ENCODE assay signal across 18 mouse cellular contexts in the genomic region with DNA sequence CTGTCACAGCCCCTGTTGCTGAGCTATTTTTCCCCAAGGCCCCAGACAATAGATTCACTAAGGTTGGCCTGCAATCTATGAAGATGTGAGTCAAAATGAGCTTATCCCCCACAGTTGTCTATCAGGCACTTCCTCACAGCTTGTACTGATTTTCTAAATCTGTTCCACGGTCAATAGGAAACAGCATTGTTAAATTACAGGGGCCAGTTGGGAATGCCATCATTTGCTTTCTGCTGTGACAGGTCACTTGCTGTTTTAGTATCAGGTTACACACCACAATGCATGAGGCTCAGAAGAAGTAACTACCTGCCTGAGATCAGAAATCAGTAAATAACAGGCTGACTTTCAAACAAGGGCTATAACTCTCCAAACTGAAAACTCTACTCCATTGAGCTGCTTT.
DNase-seq lines count a peak whose midpoint lies in the region; ATAC-seq lines count a peak whose summit lies in the region.
"Had no signal": no experiment of that assay in that cellular context is flagged by ENCODE, and none has a peak within 500 bp of the region (broad histone marks: within the 10 kb centered on the region; RNA-seq: fewer than 3 reads in every experiment).

No protein-coding gene starts in this region.

- no peak overlapping the region for H3K4me2 ChIP-seq in embryonic facial prominence, embryonic 11.5 days (ENCODE audit: low read depth, low read length)
- H3K4me2 ChIP-seq: forebrain, embryonic 13.5 days; heart, embryonic 11.5 days; hindbrain, embryonic 15.5 days had no signal

- no peaks in the 10 kb centered on the region for H3K9me3 ChIP-seq in embryonic facial prominence, embryonic 11.5 days (replicated peaks; ENCODE audit: control insufficient read depth, low read length)
- H3K9me3 ChIP-seq: forebrain, embryonic 13.5 days; hindbrain, embryonic 15.5 days had no signal

- H3K9ac ChIP-seq in embryonic facial prominence, embryonic 11.5 days (replicated peaks; ENCODE audit: low read length), result no peak overlapping the region
- H3K9ac ChIP-seq: forebrain, embryonic 13.5 days; hindbrain, embryonic 15.5 days had no signal

- no peaks in the 10 kb centered on the region for H3K36me3 ChIP-seq in embryonic facial prominence, embryonic 11.5 days (replicated peaks; ENCODE audit: control insufficient read depth, insufficient read depth, low read depth, low read length)
- H3K36me3 ChIP-seq: hindbrain, embryonic 15.5 days had no signal

- 9% methylated on average over 1 of the region's 1 CpGs for WGBS in embryonic facial prominence, embryonic 11.5 days

- H3K4me1 ChIP-seq in embryonic facial prominence, embryonic 11.5 days (ENCODE audit: control insufficient read depth, insufficient read depth, low read length), result no peaks in the 10 kb centered on the region

- H3K4me3 ChIP-seq in embryonic facial prominence, embryonic 11.5 days (ENCODE audit: low read depth, low read length), result no peak overlapping the region
- H3K4me3 ChIP-seq: forebrain, embryonic 13.5 days; hindbrain, embryonic 15.5 days had no signal

- H3K27ac ChIP-seq in embryonic facial prominence, embryonic 11.5 days (replicated peaks; ENCODE audit: low read depth, low read length), result no peak overlapping the region
- H3K27ac ChIP-seq: forebrain, embryonic 13.5 days; hindbrain, embryonic 15.5 days had no signal

- no peak for ATAC-seq in embryonic facial prominence, embryonic 11.5 days (replicated peaks; ENCODE audit: insufficient number of reproducible peaks, low FRiP score, low TSS enrichment, low read depth)
- ATAC-seq: forebrain, embryonic 13.5 days; inflammation-experienced regulatory T-cells, adult 6 months; intestine, postnatal 0 days had no signal

- no peaks in the 10 kb centered on the region for H3K27me3 ChIP-seq in embryonic facial prominence, embryonic 11.5 days (ENCODE audit: control insufficient read depth, insufficient read depth, low read length)
- H3K27me3 ChIP-seq: forebrain, embryonic 13.5 days; hindbrain, embryonic 15.5 days had no signal

- DNase-seq in 3T3-L1 (ENCODE audit: low read depth, low spot score), result peak; percentile 14
- DNase-seq in embryo, embryonic 10.5 days (ENCODE audit: low spot score), result peak; percentile 58
- peak; percentile 45 for DNase-seq in embryonic facial prominence, embryonic 11.5 days (ENCODE audit: low spot score)
- DNase-seq in mesoderm, embryonic 11.5 days (ENCODE audit: low read depth, low spot score), result peak; percentile 53
- no peak for DNase-seq in left cerebral cortex, adult 8-10 months (ENCODE audit: low spot score in 2 of 2)
- no peak for DNase-seq in cerebellum, postnatal 14 days
- DNase-seq: adrenal gland, adult 8-10 months; cerebellum, adult 11 months; cerebellum, adult 8-10 months; cerebellum, postnatal 25 days; gastrocnemius, postnatal 36 days; heart, adult 18-20 months; heart, postnatal 36 days had no signal

Comparison
In these comparisons a context has a peak if more than half of its experiments do, and no peak if none do; other contexts are left out.
1. DNase-seq: peak in 3T3-L1 (single experiment), embryo, embryonic 10.5 days (single experiment), embryonic facial prominence, embryonic 11.5 days (single experiment) and mesoderm, embryonic 11.5 days (single experiment); none in left cerebral cortex, adult 8-10 months (0 of 2) and cerebellum, postnatal 14 days (0 of 2).